Mouse (Mus musculus) monocyte, adult 2 months (primary cell): ENCODE measurements around the gene Sh2d4b.

Experiments
- DNase-seq, 2 experiments: peaks; one replicate each; pipeline ENCODE4 v3.0.0; 2022; ENCODE audit warnings: low spot score in 2 of 2, low read depth in 1 of 2

Sh2d4b gene

GRCm38 (mm10) chr14:40906770-40907169, 13.7 kb upstream of the Sh2d4b start:
- no peak for DNase-seq

GRCm38 (mm10) chr14:40905813-40906212, 12.7 kb upstream of the Sh2d4b start:
- DNase-seq, result no peak

GRCm38 (mm10) chr14:40902307-40903055, 9.4 kb upstream of the Sh2d4b start:
- no peak for DNase-seq

GRCm38 (mm10) chr14:40900267-40900666, 7.2 kb upstream of the Sh2d4b start:
- no peak for DNase-seq

GRCm38 (mm10) chr14:40897916-40898315, 4.8 kb upstream of the Sh2d4b start:
- DNase-seq, result no peak

- DNase-seq, result no peak
Measured at GRCm38 (mm10) chr14:40895681-40896080, 2.6 kb upstream of the Sh2d4b start.

GRCm38 (mm10) chr14:40894576-40895247, 1.6 kb upstream of the Sh2d4b start:
- peak in 1 of 2 experiments; percentile 26 for DNase-seq

GRCm38 (mm10) chr14:40893884-40894283, 818 bp upstream of the Sh2d4b start:
- no peak for DNase-seq

- no peak for DNase-seq
Measured at GRCm38 (mm10) chr14:40892326-40892825, 690 bp downstream of the Sh2d4b start.

GRCm38 (mm10) chr14:40891506-40891905, 1.6 kb downstream of the Sh2d4b start:
- no peak for DNase-seq

- DNase-seq, result no peak
Measured at GRCm38 (mm10) chr14:40889704-40890103, 3.4 kb downstream of the Sh2d4b start.

GRCm38 (mm10) chr14:40889181-40889580, 3.9 kb downstream of the Sh2d4b start:
- no peak for DNase-seq

GRCm38 (mm10) chr14:40886428-40887202, 6.5 kb downstream of the Sh2d4b start:
- no peak for DNase-seq

GRCm38 (mm10) chr14:40885752-40886151, 7.3 kb downstream of the Sh2d4b start:
- no peak for DNase-seq

GRCm38 (mm10) chr14:40885225-40885624, 7.8 kb downstream of the Sh2d4b start:
- no peak for DNase-seq

GRCm38 (mm10) chr14:40874565-40874964, 18.5 kb downstream of the Sh2d4b start:
- no peak for DNase-seq

GRCm38 (mm10) chr14:40873961-40874360, 19.1 kb downstream of the Sh2d4b start:
- no peak for DNase-seq

- no peak for DNase-seq
Measured at GRCm38 (mm10) chr14:40870598-40870997, 22.5 kb downstream of the Sh2d4b start.

- no peak for DNase-seq
Measured at GRCm38 (mm10) chr14:40864811-40865514, 28.1 kb downstream of the Sh2d4b start.

- DNase-seq, result no peak
Measured at GRCm38 (mm10) chr14:40863659-40864058, 29.4 kb downstream of the Sh2d4b start.

GRCm38 (mm10) chr14:40863022-40863421, 30.0 kb downstream of the Sh2d4b start:
- no peak for DNase-seq
